Mouse (Mus musculus): ENCODE data around the gene Smyd2.

Smyd2 gene

DNA sequence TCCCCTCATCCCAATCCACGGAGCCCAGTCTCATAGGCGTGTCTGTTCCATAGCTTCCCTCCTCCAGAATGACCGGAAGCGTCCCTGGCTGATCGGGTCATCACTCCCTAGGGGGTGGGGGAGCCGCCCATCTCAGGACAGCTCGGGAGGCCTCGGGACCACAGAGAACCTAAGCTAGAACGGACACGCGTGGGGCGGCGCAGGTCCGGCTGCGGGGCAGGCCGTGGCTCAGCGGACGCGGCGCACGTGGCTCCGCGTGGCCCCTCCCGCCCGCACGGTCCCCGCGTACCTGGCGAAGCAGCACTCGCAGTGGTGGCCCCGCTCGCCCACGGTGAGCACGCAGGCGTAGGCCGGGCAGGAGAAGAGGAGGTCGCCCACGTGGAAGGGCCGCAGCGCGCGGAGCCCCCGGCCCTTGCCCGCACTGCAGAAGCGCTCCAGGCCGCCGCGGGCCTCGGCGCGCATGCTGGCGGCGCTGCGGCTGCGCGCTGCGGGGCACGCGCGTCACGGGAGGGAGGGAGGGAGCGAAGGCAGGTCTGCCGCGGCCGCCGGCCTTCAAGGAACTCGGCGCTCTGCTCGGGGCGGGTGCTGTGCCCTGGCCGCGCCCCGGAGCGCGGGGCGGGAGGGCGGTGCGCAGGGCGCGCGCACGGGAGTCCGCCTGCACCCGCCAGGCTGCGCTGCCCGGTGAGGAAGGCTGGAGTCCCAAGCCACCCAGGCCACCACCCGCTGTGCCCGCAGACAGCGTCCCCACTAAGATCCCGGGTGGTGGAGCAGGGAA is at the start of gene Smyd2:
Gene Smyd2 (minus strand): TSS at position 546 of the 775 bp plus-strand sequence.
- DNase-seq (ENCODE audit: low spot score in 2 of 2), result peak; percentile 16 to 50

DNA sequence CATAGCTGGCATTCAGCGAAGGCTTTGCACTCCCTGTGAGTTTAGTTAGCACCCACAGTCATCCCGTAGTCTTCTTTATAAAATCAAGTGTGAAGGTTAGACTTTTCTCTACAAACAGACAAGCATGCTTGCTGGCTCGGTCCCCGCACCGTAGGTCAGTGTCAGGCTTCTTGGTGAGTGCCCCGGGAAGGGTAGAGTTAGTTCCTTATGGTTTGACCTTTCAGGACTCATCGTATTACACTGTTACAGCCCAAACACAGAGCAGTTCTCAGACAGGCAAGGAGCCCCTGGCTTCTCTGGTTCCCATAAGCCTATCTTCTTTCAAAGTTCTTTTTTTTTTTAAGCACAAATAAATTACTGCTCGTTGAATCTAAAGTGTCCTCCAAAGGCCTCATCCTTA is 48.2 kb upstream of the Smyd2 start:
- no peak for DNase-seq (ENCODE audit: low spot score in 2 of 2)

DNA sequence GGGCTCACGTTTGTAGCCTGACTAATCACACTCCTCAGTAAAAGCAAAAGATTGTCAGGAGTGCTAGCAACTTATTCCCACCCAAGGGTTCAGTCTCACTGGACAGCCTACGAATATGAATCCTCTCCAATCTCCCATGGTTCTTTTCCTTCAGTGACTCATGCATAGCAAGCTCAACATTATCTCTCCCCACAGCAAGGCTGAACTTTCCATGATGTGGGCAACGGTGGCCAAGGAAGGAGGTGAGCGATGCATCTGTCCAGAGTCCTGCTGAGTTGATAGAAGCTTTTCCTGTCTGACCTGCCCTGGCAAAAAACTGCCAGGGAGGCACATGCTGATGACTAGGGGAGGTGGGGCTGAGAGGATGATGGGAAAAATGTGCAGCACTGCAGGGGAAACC is 45.9 kb upstream of the Smyd2 start:
- DNase-seq (ENCODE audit: low spot score in 2 of 2), result no peak

DNA sequence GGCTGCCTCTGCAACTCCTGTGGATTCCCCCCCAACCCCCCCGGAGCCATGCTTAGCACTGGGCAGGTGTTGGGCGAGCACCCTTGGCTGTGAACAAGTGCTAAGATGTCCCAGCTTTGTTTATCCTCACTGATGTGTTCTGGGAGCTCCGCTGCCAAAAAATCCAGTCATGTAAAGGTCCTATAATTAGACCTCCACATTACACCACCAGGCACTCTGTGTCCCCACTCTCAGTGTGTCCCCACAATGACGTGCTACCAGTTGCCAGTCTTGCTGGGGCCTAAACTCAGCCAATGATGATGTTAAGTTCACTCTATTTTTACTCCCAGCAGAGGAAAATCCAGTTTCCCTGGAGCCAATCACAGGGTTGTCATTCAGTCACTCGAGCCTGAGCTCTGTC is 38.3 kb upstream of the Smyd2 start:
- no peak for DNase-seq (ENCODE audit: low spot score in 2 of 2)

DNA sequence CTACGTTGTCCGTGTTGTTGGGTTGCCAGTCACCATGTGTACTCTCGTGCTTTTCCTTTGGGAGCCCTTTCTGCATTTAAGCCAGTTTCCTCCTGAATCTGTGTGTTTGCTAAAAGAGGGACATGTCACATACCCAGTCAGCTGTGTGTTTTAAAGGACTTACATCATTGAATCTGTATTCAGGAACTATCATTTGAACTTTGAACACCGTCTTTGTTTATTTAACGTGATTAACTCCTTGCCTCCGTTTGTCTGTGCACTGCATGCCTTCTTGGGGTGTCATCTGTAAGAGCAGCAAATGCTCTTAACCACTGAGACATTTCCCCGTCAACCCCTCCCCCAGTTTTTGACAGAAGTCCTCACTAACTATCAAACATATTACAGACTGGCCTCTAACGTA is 37.6 kb upstream of the Smyd2 start:
- DNase-seq (ENCODE audit: low spot score in 2 of 2), result no peak

DNA sequence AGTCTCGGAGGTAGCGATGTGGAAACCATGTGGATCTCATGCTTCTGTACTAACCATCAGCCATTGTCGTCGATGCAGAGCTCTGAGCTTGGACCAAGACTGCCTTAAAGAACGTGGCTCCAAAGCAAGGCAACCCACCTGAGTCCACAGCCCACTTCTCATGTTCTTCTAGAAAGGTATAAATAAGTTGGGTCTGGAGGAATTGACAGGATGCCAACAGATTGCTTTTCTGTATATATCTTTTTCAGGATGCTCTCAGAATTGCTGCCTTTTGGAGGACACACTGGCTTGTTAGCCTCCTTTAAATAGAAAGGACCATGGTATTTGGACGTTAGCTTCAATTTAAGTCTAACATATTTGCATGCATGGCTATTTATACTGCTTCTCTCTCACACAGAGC is 29.7 kb upstream of the Smyd2 start:
- DNase-seq (ENCODE audit: low spot score in 2 of 2), result no peak

DNA sequence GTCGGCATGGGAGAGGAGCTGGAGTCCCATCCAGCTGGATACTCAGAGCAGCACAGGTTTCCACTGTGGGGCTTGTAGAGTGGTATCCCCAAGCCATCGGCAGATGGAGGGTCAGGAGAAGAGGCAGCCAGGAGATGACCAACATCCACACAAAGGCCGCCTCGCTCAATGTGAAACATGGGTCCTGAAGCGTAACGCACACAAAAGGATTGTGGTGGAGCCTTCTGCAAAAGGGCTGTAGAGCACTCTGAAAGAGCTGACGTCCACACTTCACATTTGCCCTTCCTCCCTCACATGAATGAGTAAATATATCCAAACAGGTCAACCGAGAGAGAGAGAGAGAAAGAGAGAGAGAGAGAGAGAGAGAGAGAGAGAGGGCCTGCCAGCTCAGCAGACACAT is 25.2 kb upstream of the Smyd2 start:
- DNase-seq (ENCODE audit: low spot score in 2 of 2), result no peak

DNA sequence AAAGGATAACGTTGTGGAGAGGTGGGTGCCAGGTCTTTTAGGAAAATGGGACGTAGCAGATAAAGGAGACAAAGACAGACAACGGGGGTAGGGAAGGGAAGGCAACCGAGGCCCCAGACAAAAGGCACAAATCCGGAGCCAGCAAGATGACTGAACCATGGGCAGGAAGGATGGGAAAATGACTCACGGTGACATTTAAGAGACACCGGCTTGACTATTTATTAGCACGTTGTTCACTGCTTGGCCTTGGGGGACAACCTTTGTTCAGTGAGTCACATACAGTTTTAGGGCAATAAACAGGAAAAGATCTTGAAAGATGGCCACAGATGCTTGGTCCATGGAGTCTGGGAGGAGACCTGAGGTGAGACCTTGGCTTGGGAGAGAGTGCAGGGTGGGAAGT is 24.0 kb upstream of the Smyd2 start:
- no peak for DNase-seq (ENCODE audit: low spot score in 2 of 2)

DNA sequence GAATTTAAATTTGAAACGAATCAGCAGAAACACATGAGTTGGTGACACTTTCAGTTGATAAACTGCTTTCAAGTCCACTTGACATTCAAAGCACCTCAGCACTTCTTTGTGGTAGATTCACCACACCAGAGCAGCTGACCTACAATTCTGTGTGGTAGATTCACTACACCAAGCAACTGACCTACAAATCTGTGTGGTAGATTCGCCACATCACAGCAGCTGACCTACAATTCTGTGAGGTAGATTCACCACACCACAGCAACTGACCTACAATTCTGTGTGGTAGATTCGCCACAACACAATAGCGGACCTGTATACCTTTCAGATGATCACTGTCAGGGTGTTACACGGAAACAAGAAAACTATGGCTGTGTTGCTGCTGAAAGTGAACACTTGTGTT is 19.6 kb upstream of the Smyd2 start:
- no peak for DNase-seq (ENCODE audit: low spot score in 2 of 2)

DNA sequence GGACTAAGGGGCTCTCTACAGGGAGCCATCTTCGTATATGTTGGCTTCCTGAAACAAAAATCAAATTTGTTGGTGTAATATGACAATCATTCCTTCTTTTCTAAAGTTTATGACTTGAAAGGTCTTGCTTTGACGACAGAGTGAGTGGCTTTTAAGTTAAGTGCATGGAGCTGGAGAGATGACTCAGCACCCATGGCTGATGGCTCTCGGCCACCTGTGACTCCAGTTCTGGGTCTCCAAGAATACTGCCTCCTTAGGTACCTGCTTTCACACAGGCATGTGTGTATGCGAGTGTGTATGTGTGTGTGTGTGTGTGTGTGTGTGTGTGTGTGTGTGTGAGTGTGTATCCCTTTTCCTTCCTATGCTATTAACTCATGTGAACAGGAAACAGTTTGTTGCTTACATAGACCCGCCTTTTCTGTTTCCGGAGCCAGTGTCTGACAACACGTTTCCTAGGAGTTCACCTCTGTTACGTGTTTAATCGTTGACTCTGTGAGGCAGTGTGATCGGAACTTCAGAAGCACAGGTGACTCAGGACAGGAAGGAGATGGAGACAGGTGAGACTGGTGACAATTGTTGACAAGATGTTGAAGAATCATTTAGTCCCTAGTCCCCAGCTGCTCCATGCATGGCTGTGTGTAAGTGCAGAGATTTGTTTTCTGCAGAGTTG is 14.4 kb upstream of the Smyd2 start:
- no peak for DNase-seq (ENCODE audit: low spot score in 2 of 2)

DNA sequence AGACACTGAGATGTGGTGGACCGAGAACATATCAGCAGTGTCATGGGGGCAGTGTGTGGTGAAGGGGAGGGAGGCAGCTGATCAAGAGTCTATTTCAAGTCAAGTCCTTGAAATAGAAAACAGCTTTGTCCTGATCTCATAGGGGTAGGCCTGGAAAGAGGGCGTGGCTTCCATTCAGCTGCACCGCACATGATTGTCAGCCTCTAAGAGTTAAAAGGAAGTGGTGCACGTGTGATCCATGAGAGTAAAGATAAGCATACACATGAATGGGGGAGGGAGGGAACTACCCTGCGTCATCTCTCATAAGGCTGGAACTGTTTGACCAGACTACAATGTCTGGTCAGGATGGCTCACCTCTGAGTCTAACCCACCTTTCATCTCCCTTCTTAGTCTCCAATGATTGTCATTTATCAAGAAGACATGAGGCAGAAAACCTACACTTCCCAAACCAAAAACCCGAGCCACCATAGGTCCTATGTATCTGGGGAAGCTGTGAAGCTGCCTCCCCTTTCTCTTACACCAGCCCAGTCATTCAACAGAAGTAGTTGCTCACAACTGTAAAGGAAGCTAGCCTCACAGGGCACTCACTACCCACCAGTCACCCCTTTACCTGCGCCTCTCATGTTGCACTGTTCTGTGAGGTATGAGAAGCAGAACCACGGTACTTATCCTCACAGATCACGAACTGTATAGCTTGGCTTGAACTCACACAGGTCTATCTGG is 11.5 kb upstream of the Smyd2 start:
- DNase-seq (ENCODE audit: low spot score in 2 of 2), result no peak

DNA sequence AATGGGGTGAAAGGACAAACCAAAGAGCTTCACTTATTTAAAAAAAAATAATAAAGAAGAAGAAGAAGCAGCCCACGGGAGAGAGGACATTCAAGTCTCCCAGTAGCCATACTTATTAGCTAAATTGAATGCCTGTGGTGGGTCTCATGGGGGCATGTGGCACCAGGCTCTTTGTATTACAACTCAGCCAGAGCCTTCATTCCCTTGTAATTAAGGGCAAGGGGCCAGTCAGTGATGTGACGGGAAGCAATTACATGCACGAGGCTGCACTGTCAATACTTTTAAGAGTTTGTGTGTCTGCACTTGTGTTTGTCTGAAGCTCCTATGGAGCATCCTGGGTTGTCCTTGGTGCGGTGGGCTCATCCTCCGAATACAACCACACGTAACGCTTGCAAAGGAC is 10.8 kb upstream of the Smyd2 start:
- no peak for DNase-seq (ENCODE audit: low spot score in 2 of 2)

DNA sequence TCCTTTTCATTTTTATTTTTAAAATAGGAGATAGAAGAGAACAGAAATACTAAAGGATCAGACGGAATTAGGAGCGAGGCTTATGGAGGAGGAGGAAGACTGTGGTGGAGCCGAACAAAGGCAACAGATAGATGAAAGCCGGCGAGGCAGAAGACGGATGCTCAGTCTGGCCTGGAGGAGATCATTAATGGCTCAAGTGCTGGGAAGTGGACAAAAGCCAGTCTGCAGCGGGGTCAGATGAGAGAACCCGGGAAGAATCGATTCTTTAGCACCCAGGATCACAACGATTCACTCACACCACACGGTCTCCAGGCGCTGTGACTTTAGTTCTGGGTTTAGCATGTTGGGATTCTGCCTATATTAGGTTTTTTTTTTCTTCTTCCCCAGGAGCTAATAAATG is 10.0 kb upstream of the Smyd2 start:
- no peak for DNase-seq (ENCODE audit: low spot score in 2 of 2)

DNA sequence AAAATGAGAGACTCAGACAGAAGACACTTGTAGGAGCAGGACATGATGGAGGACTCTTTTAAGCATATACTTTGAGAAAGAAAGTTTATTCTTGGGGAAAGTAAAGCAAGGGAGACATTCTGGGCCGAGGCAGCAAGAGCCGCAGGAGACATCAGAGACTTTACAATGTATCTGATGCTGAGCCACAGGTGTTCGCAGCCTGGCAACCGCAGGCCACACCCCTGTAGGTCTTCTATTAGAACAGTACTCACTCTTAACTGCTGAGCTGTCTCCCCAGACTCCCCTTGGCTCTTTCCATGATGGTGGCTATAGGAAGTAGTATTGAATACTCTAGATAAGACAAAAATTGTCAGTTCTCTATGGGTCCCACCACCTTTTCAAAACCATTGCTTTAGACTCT is 7.7 kb upstream of the Smyd2 start:
- no peak for DNase-seq (ENCODE audit: low spot score in 2 of 2)

DNA sequence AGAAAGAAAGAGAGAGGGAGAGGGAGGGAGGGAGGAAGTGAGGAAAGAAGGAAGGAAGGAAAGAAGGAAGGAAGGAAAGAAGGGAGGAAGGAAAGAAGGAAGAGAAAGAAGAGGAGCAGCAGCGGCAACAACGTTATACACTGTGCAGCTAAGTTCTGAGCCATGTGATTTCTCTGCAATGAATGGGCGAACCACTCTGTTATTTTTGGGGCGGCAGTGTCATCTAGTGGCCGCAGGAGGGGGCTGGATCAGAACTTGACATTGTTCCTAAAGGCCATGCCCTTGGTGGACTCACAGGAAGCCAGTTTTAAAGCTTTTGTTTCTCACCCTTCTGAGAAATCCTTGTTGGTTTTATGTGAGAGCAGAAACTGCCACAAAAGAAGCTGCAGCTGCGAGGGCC is 5.5 kb upstream of the Smyd2 start:
- peak in 1 of 2 experiments; percentile 59 for DNase-seq (ENCODE audit: low spot score in 2 of 2)

DNA sequence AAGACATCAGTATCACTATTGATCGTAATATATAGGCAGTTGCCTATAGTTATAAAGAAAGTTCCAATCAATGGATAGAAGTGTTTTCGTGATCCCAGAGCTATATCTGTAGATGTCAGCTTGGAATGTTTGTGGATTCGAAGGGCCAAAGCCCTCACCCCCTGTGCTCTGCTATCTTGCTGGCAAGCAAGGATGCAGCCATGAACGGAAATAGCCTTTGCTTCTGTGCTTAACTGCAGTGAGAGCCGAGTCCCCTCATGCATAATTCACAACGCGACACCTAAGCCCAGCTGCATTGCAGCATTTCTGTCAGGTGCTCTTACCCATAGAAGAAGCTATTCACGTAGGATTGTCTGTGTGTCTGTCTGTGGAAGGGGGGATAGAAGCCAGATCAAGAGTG is 4.1 kb upstream of the Smyd2 start:
- DNase-seq (ENCODE audit: low spot score in 2 of 2), result no peak

DNA sequence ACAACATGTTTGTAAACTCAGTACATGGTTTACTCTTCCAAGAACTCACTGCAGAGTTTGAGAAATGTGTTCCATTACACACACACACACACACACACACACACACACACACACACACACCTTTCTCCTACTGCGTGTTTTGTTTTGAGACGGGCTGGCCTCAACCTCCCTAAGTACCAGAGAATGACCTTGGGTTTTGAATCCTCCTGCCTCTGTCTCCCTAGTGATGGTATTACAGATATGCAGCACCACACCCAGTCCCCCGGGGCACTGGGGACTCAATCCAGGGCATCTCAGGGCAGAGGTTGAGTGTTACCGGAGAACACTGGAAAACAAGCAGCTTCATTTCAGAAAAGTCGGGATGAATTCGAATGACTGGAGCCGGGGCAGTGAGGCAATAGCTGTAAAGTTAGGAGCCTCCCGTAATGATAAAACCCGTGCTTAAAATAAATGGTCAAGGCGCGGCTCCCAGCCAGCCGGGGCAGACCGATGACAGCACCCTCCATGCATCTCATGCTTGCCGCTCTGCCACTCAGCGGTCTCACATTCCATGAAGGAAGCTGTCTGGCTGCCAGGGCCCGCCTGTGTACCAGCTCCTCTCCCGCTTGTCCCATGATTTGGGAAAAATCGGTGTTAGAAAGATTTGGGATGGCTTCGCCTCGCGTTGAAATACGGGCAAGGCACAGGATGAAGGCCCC is 1.9 kb upstream of the Smyd2 start:
- DNase-seq (ENCODE audit: low spot score in 2 of 2), result no peak

DNA sequence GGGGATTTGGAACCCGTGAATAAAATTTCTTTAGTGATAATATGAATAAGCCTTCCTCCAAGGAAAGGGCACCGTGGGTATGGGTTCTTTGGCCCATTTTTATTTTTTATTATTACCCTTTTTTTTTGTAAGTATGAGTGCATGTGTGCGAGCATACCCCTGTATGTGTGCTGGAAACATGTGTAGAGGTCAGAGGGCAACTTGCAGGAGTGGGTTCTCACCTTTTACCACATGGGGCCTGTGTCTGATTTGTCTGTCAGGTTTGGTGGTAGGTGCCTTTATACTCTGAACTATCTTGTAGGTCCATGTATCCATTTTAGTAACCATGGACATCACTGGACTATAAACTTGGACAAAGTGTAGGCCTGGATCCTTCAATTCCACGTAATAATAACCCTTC is 994 bp upstream of the Smyd2 start:
- no peak for DNase-seq (ENCODE audit: low spot score in 2 of 2)

DNA sequence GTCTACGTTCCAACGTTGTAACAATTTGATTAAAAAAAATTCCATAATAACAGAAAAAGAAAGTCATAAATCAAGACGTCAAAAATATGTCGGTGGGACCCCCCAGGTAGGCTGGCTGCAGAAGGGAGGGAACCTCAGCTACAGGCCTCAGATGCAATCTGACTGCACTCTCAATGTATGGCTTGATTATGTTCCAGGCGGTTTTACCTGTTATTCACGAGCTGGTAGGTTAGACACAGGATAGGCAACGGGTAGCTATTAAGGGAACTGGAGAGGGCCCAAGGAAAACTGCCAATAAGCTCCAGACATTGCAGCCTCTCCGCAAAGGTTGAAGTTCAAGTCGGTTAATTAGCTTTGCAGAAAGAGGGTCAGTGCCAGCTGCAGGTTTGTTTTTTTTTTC is 558 bp upstream of the Smyd2 start:
- no peak for DNase-seq (ENCODE audit: low spot score in 2 of 2)

DNA sequence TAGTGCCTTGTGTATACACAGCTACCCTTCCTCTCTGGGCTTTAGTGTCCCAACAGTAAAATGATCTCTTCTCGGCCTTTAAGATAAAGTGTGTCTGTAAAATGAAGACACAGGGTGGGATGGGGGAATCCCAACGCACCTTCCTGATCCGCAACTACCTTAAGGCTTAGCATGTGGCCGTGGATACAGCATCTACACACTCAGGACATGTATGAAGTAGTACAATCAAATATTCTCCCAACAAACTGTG is 670 bp downstream of the Smyd2 start:
- no peak for DNase-seq (ENCODE audit: low spot score in 2 of 2)

DNA sequence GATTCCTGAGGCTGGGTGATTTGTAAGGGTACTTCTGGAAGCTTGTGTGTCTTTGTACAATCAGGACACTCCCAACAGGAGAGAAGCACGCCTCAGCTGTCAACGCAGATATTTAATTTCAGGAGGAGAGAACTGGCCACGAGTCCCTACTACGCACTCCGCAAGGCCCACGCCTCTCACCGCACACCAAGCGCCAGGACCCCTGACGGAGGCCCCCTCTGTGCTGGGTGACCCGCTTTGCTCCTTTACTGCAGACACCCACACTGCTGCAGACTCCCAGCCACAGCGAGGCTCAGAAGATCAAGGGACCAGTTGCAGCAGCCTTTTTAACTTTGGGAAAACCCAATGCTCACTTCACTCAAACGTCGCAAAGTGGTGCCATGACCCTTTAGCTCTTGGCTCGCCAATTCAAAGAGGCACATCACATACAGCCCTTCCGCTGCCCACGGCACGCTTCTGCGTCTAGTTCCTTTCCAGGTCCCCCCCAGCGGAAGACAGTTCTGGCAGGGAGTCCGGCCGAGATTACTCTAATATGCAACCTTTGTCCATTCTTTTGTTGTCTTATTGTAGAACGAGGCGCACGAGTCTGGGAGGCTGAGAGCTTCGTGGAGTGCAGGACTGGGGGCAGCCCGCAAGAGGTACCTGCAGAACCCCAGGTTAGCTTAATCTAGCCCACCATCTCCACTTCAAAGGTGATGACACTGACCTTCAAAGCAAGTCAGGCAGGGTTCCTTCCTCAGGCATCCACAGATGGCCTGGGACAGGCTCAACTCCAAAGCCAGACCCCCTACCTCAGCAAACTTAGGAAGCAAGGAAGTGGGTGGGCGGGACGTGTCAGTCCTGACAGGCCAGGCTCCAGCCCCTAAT is 1.2 kb downstream of the Smyd2 start:
- DNase-seq (ENCODE audit: low spot score in 2 of 2), result no peak

DNA sequence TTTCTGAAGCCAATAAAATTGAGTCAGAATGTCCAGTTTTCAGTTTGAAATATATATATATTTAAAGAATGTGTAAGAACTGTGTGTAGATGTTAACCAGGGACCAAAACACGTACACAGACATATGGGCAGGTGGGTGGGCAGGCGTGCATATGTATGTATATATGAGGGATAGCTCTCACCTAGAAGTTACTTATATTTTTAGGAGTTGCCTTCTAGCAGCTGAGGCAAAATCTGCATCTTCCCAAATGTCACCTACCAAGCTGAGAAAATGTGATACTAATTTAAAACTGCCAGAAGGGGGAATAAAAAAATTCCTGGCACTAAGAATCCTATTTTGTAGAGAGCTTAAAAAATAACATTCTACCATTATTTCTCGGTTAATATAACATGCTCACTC is 2.4 kb downstream of the Smyd2 start:
- DNase-seq (ENCODE audit: low spot score in 2 of 2), result no peak

All from spleen, postnatal 10 days (tissue).